17 mouse cellular contexts compared by ENCODE assay signal in genomic region chr16:93463405-93463804, GRCm38 (mm10).
"Had no signal": no experiment of that assay in that cellular context is flagged by ENCODE, and none has a peak within 500 bp of the region (broad histone marks: within the 10 kb centered on the region; RNA-seq: fewer than 3 reads in every experiment).

No protein-coding gene starts in this region.

- H3K9ac ChIP-seq: lung, embryonic 14.5 days; midbrain, embryonic 12.5 days; neural tube, embryonic 13.5 days; neural tube, embryonic 15.5 days had no signal

- H3K9me3 ChIP-seq: midbrain, embryonic 10.5 days; midbrain, embryonic 12.5 days; neural tube, embryonic 13.5 days; neural tube, embryonic 15.5 days had no signal

- DNase-seq: lung, embryonic 14.5 days; lung, postnatal 10 days; lung, postnatal 4 days; midbrain, embryonic 14.5 days; retina, postnatal 1 day; right cerebral cortex, adult 18-20 months; right cerebral cortex, postnatal 25 days; right cerebral cortex, postnatal 4 days; spleen, adult 18-20 months; thymus, adult 2 months; thymus, postnatal 25 days; thymus, postnatal 4 days had no signal

- H3K27ac ChIP-seq: midbrain, embryonic 10.5 days; midbrain, embryonic 12.5 days; neural tube, embryonic 13.5 days; neural tube, embryonic 15.5 days had no signal

- H3K4me3 ChIP-seq: midbrain, embryonic 10.5 days; midbrain, embryonic 12.5 days; myocyte; neural tube, embryonic 13.5 days; neural tube, embryonic 15.5 days had no signal

- H3K36me3 ChIP-seq: midbrain, embryonic 10.5 days; midbrain, embryonic 12.5 days; neural tube, embryonic 13.5 days; neural tube, embryonic 15.5 days had no signal

- H3K27me3 ChIP-seq: neural tube, embryonic 15.5 days had no signal
